Mouse (Mus musculus): Measurements from ENCODE around the gene St7. TPM values are rescaled to one million over a fixed set of nuclear protein-coding genes. Genes with fewer than 3 reads are reported as not detected.

The St7 gene
- polyA plus RNA-seq, 1 experiment: 18.8 TPM

- 80% methylated on average over 3 of the region's 3 CpGs for whole genome bisulfite sequencing
- peaks cover 1% of the 10 kb centered on the region; the same call in 1 of the 2 replicates for H3K4me1 ChIP-seq (ENCODE audit: control insufficient read depth, insufficient read depth, low read length)
- no peak for TF ChIP-seq POLR2A (IDR thresholded peaks at IDR 0.05; ENCODE audit: borderline replicate concordance, control insufficient read depth, low read depth, low read length)
- no peak for TF ChIP-seq CTCF (IDR thresholded peaks at IDR 0.05; ENCODE audit: control insufficient read depth, insufficient read depth, low read length)
- no peak overlapping the region for H3K27ac ChIP-seq (ENCODE audit: control insufficient read depth, insufficient read depth, low read depth, low read length, poor library complexity)
- H3K4me3 ChIP-seq (replicated peaks; ENCODE audit: control insufficient read depth, low read depth, low read length): no peak overlapping the region
These were observed 34.5 kb downstream of the St7 start for GRCm38 (mm10) chr6:17727241-17727640.

GRCm38 (mm10) chr6:17727891-17728790, 35.4 kb downstream of the St7 start:
- TF ChIP-seq POLR2A (IDR thresholded peaks at IDR 0.05; ENCODE audit: borderline replicate concordance, control insufficient read depth, low read depth, low read length): no peak
- no peak for TF ChIP-seq CTCF (IDR thresholded peaks at IDR 0.05; ENCODE audit: control insufficient read depth, insufficient read depth, low read length)
- Histone ChIP-seq H3K4me1 (ENCODE audit: control insufficient read depth, insufficient read depth, low read length) (peaks cover 1% of the 10 kb centered on the region; the same call in 1 of the 2 replicates), H3K4me3 (replicated peaks; ENCODE audit: control insufficient read depth, low read depth, low read length) (no peak overlapping the region), H3K27ac (ENCODE audit: control insufficient read depth, insufficient read depth, low read depth, low read length, poor library complexity) (no peak overlapping the region)
- WGBS: 68% methylated on average over 9 of the region's 9 CpGs

- TF ChIP-seq POLR2A (IDR thresholded peaks at IDR 0.05; ENCODE audit: borderline replicate concordance, control insufficient read depth, low read depth, low read length): no peak
- TF ChIP-seq CTCF (IDR thresholded peaks at IDR 0.05; ENCODE audit: control insufficient read depth, insufficient read depth, low read length): no peak
- Histone ChIP-seq H3K4me1 (ENCODE audit: control insufficient read depth, insufficient read depth, low read length) (peaks cover 4% of the 10 kb centered on the region; the same call in 1 of the 2 replicates), H3K27ac (ENCODE audit: control insufficient read depth, insufficient read depth, low read depth, low read length, poor library complexity) (no peak overlapping the region), H3K4me3 (replicated peaks; ENCODE audit: control insufficient read depth, low read depth, low read length) (no peak overlapping the region)
- WGBS: 93% methylated on average over 6 of the region's 6 CpGs
These were observed 37.4 kb downstream of the St7 start for GRCm38 (mm10) chr6:17730122-17730521.

- no peak overlapping the region for H3K4me3 ChIP-seq (replicated peaks; ENCODE audit: control insufficient read depth, low read depth, low read length)
- H3K4me1 ChIP-seq (ENCODE audit: control insufficient read depth, insufficient read depth, low read length): peaks cover 4% of the 10 kb centered on the region; the same call in 1 of the 2 replicates
- 72% methylated on average over 5 of the region's 5 CpGs for WGBS
- TF ChIP-seq CTCF (IDR thresholded peaks at IDR 0.05; ENCODE audit: control insufficient read depth, insufficient read depth, low read length) (no peak), POLR2A (IDR thresholded peaks at IDR 0.05; ENCODE audit: borderline replicate concordance, control insufficient read depth, low read depth, low read length) (no peak)
- H3K27ac ChIP-seq (ENCODE audit: control insufficient read depth, insufficient read depth, low read depth, low read length, poor library complexity): no peak overlapping the region
These were observed 39.0 kb downstream of the St7 start for GRCm38 (mm10) chr6:17731694-17732093.

- Histone ChIP-seq H3K27ac (ENCODE audit: control insufficient read depth, insufficient read depth, low read depth, low read length, poor library complexity) (no peak overlapping the region; the same call in 1 of the 2 replicates), H3K4me1 (ENCODE audit: control insufficient read depth, insufficient read depth, low read length) (peaks cover 6% of the 10 kb centered on the region; the same call in 1 of the 2 replicates), H3K4me3 (replicated peaks; ENCODE audit: control insufficient read depth, low read depth, low read length) (no peak overlapping the region)
- 46% methylated on average over 8 of the region's 8 CpGs for WGBS
- TF ChIP-seq POLR2A (IDR thresholded peaks at IDR 0.05; ENCODE audit: borderline replicate concordance, control insufficient read depth, low read depth, low read length) (no peak), CTCF (IDR thresholded peaks at IDR 0.05; ENCODE audit: control insufficient read depth, insufficient read depth, low read length) (no peak)
These were observed 41.2 kb downstream of the St7 start for GRCm38 (mm10) chr6:17733951-17734411.

GRCm38 (mm10) chr6:17737262-17737948, 44.7 kb downstream of the St7 start:
- Histone ChIP-seq H3K27ac (ENCODE audit: control insufficient read depth, insufficient read depth, low read depth, low read length, poor library complexity) (no peak overlapping the region), H3K4me3 (replicated peaks; ENCODE audit: control insufficient read depth, low read depth, low read length) (no peak overlapping the region), H3K4me1 (ENCODE audit: control insufficient read depth, insufficient read depth, low read length) (peaks cover 7% of the 10 kb centered on the region; the same call in 1 of the 2 replicates)
- WGBS: 37% methylated on average over 8 of the region's 8 CpGs
- no peak for TF ChIP-seq CTCF (IDR thresholded peaks at IDR 0.05; ENCODE audit: control insufficient read depth, insufficient read depth, low read length)
- TF ChIP-seq POLR2A (IDR thresholded peaks at IDR 0.05; ENCODE audit: borderline replicate concordance, control insufficient read depth, low read depth, low read length): no peak

GRCm38 (mm10) chr6:17740128-17740527, 47.4 kb downstream of the St7 start:
- TF ChIP-seq POLR2A (IDR thresholded peaks at IDR 0.05; ENCODE audit: borderline replicate concordance, control insufficient read depth, low read depth, low read length) (no peak), CTCF (IDR thresholded peaks at IDR 0.05; ENCODE audit: control insufficient read depth, insufficient read depth, low read length) (no peak)
- WGBS: 86% methylated on average over 1 of the region's 1 CpGs
- H3K27ac ChIP-seq (ENCODE audit: control insufficient read depth, insufficient read depth, low read depth, low read length, poor library complexity): no peak overlapping the region
- H3K4me3 ChIP-seq (replicated peaks; ENCODE audit: control insufficient read depth, low read depth, low read length): no peak overlapping the region
- peaks cover 4% of the 10 kb centered on the region; the same call in 1 of the 2 replicates for H3K4me1 ChIP-seq (ENCODE audit: control insufficient read depth, insufficient read depth, low read length)

- H3K4me1 ChIP-seq (ENCODE audit: control insufficient read depth, insufficient read depth, low read length): peaks cover 3% of the 10 kb centered on the region; the same call in 1 of the 2 replicates
- H3K27ac ChIP-seq (ENCODE audit: control insufficient read depth, insufficient read depth, low read depth, low read length, poor library complexity): peak overlapping the region; percentile 63
- 53% methylated on average over 6 of the region's 6 CpGs for WGBS
- H3K4me3 ChIP-seq (replicated peaks; ENCODE audit: control insufficient read depth, low read depth, low read length): no peak overlapping the region
- TF ChIP-seq CTCF (IDR thresholded peaks at IDR 0.05; ENCODE audit: control insufficient read depth, insufficient read depth, low read length): no peak
- no peak for TF ChIP-seq POLR2A (IDR thresholded peaks at IDR 0.05; ENCODE audit: borderline replicate concordance, control insufficient read depth, low read depth, low read length)
These were observed 48.9 kb downstream of the St7 start for GRCm38 (mm10) chr6:17741639-17742038.
